Mouse (Mus musculus): ENCODE data around the gene Lonp2.

Lonp2 gene

DNA sequence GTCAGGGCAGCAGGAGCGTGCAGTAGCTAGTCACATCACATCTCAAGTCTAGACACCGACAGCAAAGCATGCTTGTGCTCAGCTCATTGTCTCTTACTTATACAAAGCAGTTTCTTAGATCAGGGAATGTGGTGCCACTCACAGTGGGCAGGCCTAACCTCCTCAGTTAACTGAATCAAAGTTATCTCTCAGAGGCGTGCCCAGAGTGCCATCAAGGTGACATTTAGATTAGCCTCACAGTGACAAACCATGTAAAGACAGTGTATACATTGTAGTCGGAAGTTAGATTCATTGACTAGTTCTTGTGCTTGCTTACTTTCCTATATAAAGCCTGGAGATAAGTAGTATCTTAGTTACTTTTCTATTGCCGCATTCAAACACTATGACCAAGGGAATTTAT is 6.4 kb downstream of the Lonp2 start:
- no peak for DNase-seq

DNA sequence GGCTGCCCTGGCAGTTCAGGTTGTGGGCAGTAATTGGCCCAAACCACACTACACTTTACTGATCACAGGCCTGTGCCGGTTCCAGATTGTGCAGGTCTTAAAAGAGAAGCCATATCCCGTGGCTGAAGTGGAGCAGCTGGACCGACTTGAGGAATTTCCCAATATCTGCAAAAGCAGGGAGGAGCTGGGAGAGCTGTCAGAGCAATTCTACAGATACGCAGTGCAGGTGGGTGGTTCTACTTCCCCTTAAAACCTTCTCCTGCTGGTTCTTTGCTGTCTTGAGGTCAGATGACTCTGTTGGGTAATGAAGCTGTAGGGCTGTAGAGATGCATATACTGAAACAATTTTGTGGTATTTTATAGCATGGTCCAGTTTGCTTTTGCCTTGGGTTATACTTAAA is 7.6 kb downstream of the Lonp2 start:
- DNase-seq, result no peak

DNA sequence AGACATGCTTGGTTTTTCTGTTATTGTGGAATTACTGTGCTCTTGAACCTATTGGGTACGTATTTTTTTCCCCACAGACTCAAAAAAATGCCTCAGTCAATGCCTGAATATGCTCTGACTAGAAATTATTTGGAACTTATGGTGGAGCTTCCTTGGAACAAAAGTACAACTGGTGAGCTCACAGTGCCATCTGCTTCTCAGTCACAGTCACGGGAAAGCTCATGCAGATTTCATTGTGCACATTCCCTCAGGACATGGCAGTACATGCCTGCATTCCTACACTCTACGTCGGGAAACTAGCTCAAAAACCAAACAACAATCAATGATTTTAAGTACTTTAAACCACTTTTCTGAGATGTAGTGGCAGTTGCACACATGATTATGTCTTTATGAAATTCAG is 14.0 kb downstream of the Lonp2 start:
- no peak for DNase-seq

DNA sequence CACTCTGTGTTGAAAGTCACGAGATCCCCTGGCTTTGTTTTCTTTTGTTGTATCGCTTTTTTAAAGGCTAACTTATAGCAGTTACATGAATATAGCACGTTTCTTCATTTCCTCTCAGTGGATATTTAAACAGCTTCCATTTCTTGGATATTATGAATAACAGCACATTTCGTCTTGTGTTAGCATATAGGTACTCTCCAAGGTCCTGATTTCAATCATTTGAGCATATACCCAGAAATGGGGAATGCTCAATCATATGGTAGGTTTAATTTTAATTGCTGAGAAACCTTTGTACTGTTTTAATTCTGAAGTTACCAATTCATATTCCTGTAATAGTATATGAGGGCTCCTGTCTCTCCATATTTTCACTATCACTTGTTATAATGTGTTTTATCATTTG is 15.1 kb downstream of the Lonp2 start:
- no peak for DNase-seq

DNA sequence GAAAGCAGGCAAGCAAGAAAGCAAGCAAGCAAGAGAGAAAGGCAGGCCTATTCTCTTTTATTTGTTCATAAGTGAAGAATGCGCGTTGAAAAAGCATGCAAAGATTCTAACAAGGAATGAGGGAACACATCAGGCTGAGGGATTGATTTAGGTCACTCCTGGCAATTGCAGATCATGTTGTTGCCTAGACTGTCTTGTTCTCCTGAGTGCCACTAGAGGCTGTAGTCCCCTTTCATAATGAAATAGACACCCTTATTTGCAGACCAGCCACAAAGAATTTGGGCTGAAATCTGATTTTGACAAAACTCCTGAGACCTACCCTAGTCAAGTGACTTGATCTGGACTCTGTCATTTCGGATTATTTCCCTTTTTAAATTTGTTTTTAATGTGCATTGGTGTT is 18.8 kb downstream of the Lonp2 start:
- peak; percentile 11 for DNase-seq

DNA sequence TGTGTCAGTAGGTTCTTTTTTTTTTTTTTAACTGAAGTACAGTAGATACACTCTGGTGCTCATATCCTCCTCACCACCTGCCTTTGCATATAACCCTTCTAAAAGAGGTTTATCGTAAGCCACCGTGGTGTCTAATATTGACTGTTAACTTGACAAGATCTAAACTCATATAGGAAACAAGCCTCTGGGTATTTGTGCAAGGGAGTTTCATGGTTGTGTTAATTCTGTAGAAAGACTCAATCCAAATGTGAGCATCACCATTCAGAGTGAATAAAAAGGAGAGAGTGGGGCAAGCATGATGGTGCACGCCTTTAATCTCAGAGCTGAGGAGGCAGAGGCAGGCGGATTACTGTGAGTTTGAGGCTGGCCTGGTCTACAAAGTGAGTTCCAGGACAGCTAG is 20.8 kb downstream of the Lonp2 start:
- DNase-seq, result no peak

DNA sequence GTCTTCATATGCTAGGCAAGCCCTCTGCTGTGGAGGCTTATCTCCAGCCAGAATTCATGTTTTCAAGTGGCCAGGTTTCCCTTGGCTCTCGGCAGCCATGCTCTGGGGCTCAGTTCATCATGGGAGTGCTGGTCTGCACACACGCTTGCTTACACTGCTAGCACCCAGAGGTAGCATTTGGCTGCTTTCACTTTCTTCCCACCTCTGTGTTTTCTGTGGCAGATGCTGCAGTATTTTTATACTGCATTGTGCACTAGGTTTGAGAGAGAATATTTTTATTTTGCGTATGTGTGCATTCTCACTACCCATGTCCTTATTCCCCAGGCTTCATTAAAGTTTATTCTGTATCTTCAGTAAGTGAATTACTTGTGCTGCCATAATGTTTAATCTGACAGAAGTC is 23.9 kb downstream of the Lonp2 start:
- no peak for DNase-seq

DNA sequence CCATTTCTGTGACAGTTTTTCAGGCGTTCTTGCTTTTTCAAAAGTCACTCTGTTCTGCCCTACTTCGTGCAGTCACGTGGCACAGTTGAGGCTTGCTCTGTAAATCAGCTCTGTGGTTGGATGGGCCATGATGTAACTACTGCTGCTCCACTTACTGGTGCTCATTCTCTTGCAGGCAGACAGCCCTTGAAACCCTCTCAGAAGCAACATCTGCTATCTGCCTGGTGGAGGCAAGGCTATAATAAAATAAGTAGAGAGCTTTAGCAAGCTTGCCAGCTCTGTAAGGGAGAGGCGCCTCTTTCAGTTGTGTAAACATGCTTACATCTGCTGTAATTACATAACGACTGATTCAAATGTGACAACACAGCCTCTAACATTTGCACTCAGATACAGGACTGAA is 27.6 kb downstream of the Lonp2 start:
- peak; percentile 40 for DNase-seq

DNA sequence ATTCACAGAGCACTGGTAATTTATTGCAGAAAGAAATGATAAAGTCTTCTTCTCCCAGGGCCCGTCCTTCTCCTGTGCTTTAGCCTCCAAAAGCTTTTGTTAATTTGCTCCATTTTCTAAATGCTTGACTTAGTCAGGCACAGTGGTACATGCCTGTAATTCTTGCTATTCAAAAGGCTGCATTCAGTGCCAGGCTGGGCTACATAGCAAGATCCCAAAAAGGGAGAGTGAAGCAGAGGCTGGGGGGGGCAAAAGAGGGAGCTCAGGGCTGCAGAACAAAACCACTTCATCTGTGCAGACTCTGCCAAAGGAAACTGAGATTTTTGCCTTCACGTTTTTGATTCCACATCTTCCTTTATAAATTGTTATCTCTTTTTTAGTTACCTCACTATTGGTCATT is 28.7 kb downstream of the Lonp2 start:
- no peak for DNase-seq

DNA sequence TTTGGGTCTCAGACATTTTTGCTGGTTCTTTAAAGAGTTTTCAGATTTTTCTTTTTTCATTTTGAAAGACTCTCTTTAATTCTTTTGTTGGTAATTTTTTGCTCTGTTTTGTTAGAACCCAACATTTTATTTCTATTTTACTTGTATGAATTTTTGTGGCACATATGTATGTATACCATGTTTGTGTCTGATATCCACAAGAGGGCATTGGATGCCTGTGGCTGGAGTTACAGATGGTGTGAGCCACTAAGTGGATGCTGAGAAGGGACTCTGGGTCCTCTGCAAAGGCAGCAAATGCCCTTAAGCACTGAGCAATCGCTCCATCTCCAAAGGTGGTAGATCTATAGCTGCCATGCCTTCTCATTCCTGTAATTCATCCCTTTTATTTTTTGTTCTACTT is 30.7 kb downstream of the Lonp2 start:
- DNase-seq, result no peak

DNA sequence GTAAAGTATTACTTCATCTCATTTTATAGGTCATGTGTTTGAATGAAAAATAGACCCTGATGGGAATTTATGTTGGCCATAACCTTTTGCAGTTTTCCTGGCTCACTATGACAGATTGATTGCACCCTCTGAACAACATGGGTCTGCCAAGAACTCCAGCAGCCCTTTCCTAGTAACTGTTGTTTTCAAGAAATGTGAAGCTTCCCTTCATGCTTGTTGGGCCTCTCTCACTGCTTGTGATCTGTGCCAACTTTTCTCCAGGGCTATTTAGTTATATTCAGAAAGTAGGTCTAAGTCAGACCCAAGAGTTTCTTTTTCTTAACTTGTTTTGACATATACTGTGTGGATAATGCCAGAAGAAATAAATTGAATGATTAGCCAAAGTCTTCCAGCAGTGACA is 44.9 kb downstream of the Lonp2 start:
- peak; percentile 15 for DNase-seq

DNA sequence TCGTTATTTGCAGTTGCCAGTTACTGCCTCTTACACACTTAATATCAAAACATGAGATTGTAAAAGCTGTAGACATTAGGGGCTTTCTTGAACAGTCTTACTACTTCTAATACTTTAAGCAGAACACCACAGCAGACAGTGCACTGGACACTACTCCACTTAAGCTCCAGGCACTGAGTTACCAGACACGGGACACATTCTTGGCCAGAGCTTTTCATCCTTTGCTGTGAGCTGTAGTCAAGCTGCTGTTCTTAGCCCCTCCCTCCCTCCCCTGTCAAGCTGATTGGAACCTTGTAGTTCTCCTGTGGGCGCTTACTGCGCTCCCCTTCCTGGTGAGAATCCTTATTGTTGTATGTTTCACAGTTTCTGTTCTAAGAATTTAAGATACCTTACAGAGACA is 45.4 kb downstream of the Lonp2 start:
- no peak for DNase-seq

DNA sequence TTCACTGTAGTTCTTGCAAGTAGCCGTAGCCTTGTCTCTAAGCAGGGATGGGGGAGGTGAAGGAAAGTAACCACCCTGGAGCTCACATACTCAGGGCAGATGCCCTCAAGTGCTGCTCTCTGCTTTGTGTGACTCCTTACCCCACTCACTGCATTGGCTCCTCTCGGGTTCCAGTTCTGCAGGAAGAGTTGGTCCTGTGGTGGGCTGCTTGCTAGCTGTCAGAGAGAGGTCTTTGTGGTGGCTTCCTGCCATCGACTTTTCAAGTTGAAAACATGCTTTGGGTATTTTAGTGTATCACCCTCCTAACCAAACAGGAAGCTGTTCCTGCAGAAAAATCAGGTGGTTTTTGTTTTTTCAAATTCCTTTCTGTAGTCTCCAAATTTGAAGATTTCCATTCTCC is 62.8 kb downstream of the Lonp2 start:
- no peak for DNase-seq

DNA sequence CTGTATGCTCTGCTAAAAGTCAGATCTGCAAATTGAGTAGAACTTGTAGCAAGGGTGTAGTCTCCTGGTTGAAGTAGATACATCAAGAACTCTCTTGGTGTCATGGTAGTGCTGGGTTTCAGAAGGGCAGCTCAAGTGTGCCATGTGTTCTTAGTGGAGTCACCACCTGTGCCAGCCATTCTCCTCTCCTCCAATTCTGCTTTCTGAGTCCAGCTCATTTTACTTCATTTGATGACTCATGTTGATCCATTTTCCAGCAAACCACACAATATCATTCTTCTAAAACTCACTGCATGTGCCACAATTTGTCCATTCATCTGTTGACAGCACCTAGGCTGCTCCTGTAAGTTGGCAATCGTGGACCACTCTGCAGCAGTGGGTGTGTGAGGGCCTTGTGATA is 68.3 kb downstream of the Lonp2 start:
- no peak for DNase-seq

DNA sequence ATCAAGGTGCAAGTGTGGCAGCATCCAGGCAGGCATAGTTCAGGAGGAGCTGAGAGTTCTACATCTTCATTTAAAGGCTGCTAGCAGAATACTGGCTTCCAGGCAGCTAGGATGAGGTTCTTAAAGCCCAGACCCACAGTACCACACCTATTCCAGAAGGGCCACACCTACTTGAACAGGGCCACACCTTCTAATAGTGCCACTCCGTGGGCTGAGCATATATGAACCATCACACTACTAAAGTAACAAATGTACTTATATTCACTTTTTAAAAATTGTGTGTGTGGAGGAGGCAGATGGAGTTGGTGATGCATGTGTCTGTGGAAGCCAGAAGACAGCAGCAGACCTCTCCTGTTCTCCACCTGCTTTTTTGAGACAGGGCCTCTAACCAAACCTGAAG is 70.2 kb downstream of the Lonp2 start:
- DNase-seq, result no peak

DNA sequence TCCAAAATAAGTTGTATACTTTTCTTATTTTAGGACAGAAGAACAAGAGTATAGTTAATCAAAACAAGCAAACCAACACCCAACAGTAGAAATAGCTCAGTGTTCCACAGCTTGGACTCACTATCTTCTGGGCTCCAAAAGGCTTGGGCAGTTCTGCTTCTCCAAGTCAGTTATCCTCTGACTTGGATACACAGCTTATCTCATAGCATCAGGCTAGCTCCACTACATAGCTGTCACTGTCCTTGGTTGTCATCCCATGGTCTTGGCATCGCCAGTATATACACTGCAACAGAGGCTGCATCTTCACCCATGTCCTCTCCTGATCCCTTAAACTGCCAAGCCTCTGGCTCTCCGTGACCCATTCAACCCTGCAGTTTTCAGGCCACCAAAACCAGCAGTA is 71.9 kb downstream of the Lonp2 start:
- no peak for DNase-seq

DNA sequence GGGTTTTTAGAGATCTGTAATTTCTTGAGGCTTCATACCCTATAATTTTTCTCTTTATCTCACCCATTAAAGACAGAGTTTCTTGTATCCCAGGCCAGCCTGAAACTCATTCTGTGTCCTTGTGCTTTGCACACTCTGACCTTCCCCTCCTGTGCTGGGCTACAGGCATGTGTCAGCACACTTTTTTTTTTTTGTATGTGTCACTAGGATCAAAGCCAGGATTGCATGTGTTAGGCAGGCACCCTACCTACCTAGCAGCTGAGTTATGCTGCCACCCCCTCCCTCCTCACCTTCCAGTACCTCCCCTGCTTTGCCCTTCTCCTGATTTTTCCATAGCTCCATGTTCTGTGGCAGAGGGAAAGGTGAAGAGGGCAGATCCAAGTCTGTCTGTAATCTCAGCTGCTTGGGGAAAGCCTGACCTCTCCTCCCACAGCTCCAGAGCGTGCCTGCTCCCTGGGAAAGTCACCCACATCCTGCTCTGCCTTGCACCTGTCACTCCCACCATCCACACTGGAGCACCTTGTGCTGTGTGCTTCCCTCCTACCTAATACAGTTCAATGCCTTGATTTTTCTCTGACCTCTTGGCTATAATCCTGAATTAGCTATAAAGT is 75.1 kb downstream of the Lonp2 start:
- no peak for DNase-seq

DNA sequence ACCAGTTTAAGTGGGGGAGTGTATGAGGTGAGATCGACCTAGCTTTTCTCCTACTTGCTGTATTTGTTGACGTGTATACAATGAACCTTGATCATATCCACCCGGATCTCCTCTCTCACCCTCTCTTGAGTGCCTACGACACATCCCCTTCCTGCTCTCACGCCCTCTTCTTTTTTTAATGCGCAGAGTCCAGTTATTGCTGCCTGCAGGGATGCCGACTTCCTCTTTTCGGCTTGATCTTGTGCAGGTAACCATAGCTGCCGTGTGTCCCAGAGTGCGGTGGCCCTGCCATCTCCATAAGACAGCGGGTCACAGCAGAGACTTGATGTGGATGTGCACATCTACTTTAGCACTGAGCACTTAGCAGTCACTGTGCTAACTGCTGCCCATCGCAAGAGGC is 75.6 kb downstream of the Lonp2 start:
- no peak for DNase-seq

DNA sequence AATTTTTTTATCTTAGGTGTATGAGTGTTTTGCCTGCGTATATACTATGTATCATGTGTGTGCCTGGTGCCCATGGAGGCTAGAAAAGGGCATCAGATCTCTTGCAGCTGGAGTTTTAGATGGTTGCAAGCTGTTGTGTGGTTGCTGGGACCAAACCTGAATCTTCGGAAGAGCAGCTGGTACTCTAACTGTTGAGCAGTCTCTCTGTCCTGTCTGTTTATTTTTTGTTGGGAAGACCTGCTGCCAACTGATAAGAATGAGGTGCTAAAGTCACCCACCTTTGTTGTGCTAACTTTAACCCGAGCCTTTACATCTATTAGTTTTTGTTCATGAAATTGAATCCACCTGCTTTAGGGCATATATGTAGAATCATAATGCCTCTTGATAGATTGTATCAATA is 78.6 kb downstream of the Lonp2 start:
- no peak for DNase-seq

DNA sequence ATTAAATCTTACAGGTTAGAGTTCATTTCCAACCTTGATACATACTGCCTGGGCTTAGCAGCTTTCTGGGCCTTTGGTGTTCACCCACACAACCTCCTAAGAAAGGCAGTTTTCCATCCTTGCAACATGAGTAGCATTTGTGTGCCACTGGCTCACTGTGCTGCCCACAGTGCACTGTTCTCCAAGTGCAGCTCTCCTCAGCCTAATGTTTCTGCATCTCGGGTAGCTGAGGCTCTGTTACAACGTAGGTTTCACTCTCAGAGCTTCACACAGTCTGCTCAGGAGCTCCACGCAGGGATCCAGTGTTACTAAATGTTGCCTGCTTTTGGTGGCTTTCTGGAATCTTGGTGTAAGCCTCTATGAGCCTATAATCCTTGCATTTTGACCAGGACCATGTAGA is 81.5 kb downstream of the Lonp2 start:
- no peak for DNase-seq

DNA sequence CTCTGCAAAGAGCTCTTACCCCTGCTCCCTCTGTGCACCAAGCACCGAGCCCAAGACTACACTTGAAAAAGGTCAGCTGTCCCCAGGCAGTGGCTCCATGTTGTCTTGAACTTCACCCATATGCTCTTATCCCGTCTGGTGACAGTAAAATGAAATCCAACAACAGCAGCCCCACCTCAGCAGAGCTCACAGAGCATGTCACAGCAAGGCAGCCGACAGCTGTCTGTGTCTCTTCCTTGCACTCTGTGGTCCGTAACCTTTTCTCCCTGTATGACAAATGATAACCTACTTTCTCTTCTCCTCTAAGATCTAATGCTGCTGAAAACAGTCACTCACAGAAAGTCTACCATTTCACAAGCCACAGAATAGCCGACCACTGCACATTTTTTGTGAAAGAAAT is 82.9 kb downstream of the Lonp2 start:
- no peak for DNase-seq

DNA sequence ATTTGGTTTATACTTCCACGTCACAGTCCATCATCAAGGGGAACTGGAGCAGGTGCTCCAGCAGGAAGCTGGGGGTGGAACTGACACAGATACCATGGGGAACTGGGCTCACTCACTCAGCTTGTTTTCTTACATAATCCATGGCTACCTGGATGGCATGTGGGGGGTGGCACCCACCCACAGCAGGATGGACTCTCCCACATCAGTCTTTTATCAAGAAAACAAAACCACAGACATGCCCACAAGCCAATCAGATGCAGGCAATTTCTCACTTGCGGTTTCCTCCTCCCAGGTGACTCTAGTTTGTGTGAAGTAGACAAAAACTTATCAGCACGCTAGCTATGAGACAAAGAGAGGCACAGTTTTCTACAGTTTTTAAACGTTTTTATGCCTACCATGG is 84.0 kb downstream of the Lonp2 start:
- no peak for DNase-seq

DNA sequence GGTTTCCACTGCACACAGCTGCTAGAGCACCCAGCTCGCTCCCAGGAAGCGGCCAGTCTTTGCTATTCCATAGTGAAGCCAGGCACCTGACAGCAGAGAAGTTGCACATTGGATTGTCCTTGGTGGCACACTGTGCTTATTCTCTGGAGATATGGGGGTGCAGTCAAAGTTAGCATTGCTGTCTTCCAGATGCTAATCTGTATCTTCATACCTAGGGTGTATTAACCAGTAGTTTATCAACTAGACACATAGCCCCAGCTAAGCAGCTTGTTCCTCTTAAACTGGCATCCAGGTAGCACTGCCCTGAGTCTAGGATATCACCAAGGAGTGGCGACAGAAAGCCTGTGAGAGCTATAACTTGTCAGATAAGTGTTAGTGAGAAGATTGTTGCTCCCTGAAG is 88.8 kb downstream of the Lonp2 start:
- DNase-seq, result no peak

DNA sequence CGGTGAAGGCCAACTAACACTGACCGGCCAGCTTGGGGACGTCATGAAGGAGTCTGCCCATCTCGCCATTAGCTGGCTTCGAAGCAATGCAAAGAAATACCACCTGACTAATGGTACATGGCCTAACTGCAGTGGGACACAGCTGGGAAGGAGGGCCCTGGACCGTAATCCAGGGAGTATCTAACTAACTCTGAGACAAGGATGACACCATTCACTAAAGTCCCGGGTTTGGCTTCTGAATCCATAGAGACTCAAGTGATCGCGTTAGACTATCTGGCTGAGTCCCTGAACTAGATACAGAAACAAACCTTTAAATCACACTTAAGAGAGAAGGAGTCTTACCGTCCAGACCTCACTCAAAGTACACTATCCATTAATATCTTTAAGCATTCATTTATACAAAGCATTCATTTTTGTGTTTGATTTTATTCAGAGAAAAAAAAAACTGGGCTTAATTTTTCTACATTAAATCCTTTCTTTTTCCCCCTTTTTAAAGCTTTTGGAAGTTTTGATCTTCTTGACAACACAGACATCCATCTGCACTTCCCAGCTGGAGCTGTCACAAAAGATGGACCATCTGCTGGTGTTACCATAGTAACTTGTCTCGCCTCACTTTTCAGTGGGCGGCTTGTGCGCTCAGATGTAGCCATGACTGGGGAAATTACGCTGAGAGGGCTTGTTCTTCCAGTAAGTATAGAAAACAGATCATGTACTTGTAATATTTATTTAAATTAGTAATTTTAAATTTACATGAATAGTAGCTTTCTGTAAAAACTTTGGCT is 89.8 kb downstream of the Lonp2 start:
- DNase-seq, result peak; percentile 67

DNA sequence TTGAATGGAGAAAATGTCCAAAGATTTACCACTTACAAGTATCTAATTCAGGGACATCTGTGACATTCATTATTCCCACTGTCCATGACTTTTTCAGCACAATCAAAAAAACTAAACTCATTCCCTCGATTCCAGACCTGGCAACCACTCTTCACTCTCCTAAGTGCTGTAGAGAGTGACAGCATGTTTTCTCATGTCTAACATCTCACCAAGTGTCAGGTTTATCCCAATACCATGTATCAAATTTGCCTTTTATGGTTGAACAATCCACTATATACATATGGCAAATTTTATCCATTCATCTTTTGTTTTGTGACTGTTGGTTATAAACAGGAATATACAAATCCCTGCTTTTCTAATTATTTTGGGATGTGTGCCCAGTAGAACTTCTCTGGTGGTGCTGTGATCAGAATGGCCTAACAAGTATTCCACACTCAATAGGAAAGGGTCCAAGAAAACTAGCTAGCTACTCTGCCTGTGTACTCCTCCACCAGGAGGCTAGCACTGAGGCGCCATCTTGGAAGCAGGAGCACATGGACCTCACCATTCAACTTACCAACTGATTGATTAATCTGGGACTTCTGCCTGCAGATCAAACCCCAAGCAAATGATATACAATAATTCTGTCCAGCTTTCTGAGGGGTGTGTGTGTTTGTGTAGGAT is 94.6 kb downstream of the Lonp2 start:
- DNase-seq, result no peak
